Mouse (Mus musculus) ES-Bruce4 (cell line): ENCODE data around the gene Bptf. TPM values are rescaled to one million over a fixed set of nuclear protein-coding genes. Genes with fewer than 3 reads are reported as not detected.

Experiments
- polyA plus RNA-seq: library from polyadenylated mRNA; stranded (reverse); fragments of >200 nt; gene quantifications from 2 replicates; pipeline ENCODE4 v1.2.4, GENCODE M21; 2011; ENCODE audit warnings: low read depth; ENCODE audit not compliant: missing spikeins, insufficient read depth, insufficient read length

The Bptf gene
- polyA plus RNA-seq, 1 experiment, result 101 TPM

Other genes starting within 250 kb of the Bptf start
- 50.1 and 50.2 TPM in 2 replicates for gene Smurf2, start 211.4 kb downstream of the Bptf start, polyA plus RNA-seq
- 487 and 560 TPM in 2 replicates for gene Kpna2, start 132.6 kb downstream of the Bptf start, polyA plus RNA-seq
- gene 1810010H24Rik, start 106.4 kb downstream of the Bptf start, polyA plus RNA-seq, result 1.4 and 3.0 TPM in 2 replicates
- gene Nol11, start 57.3 kb upstream of the Bptf start, polyA plus RNA-seq, result 93.5 and 93.7 TPM in 2 replicates